Mouse (Mus musculus) gastrocnemius, postnatal 10 days (tissue): ENCODE measurements at regions not wholly inside any gene's neighbourhood (a gene's known extent, or its start where the extent isn't known, plus 50 kb on each side); places are given as distances from the start of the nearest gene placed in this dataset.

Source experiments
- DNase-seq: peaks from one replicate; pipeline ENCODE4 v3.0.0; 2021; ENCODE audit warnings: mixed read lengths

DNA sequence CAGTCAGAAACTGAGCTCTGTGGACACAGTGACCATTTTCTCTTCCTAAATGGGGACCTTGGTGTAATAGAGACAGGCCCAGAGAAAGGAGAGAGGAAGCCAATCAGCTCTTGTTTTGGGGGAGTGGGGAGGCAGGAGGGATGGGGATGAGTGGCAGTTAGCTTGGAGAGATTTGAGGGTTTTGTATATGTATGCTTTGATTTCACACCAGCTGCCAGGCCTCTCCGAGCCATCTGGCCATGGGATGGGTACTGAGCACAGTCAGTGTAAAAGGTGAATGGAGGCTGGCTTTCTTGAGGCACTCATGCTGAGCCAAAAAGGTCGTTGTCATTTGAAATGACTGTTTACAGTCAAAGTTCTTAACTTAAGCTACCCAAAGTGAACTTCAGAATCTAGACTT lies 295.2 kb upstream of the Gadl1 start:
- DNase-seq, result no peak

DNA sequence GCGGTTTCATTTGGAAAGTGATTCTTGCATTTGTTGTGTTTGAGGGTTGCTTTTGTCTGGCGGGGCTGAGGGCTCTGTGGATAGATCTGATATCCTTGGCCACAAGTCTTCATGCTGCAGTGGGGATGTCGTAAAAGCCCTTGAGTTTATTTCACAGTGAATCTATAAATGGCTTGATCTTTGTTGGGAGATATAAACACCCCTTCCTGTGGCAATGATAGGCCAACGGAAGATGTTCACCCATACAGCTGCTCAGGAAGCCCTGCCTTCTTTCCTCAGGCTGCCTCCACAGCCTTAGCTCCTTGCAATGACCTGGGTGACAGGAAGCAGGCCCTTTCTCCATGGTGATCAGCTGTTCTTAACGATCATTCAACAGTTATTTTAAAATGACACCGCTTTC lies 291.3 kb upstream of the Gadl1 start:
- no peak for DNase-seq

DNA sequence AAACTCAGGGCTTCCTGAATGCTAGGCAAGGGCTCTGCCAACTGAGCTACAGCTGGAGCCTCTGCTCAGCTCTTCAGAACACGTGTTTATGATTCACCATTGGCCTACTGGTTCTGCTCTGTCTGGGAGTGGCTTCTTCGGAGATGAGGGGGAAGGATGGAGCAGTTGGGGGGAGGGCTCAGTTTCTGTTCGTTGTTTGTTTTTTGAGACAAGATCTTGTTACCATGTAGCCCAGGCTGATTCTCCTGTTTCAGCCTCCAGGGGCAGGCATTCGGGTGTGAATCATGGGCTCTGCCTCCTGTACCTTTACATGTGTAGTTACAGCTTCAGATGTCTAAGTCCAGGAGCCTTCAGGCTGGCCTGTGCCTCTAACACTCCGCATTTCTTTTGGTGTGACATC lies 285.3 kb upstream of the Gadl1 start:
- no peak for DNase-seq

DNA sequence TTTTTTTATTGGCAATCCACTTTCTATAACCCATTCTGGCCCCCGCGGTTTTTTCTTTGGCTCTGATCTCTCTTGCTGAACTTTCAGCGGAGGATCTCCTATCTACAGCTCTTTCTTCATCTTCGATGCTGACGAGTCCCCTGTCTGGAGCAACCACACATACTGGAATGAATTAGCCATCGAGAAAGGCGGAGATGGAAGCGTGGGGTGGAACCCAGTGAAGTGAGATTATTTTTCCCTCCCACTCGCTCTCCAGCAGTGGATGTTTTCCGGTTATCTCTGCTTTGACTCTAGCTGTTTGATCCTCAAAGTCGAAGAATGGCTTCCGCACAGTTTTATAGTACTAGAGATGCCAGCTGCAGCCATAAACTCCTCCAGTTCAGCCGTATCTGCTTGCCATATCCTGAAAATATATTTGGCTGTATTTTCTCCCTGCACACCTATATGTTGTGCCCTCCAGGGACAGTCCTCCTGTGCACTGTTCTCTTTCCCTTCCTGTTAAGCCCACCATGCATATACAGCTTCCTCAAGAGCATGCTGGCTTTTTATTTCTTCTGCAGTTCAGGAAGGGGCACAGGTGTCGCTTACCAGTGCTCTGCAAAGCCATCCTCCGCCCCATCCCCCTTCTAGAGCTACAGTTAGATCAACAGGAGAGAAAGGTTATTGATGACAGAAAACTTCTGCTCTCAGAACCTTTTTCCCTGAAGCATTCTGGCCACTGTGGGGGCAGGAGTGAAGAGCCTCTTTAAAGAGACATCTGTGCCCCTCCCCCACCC lies 284.3 kb upstream of the Gadl1 start:
- no peak for DNase-seq

DNA sequence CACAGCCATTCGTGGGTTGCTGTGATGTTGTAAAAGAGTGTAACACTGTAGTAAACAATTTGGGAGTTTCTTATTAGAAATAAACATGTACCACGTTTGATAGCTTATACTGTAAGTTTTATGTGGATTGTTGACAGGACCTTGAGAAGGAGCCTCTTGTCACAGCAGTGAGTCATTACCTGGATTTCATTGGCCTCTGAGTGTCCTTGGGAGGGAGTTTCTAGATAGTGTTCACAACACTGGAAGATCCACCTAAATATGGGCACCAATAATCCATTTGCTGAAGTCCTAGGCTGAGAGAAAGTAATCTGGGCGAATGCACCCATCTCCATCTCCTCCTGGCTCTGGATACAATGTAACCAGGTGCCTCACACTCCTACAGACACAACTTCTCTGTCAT lies 281.7 kb upstream of the Gadl1 start:
- no peak for DNase-seq

DNA sequence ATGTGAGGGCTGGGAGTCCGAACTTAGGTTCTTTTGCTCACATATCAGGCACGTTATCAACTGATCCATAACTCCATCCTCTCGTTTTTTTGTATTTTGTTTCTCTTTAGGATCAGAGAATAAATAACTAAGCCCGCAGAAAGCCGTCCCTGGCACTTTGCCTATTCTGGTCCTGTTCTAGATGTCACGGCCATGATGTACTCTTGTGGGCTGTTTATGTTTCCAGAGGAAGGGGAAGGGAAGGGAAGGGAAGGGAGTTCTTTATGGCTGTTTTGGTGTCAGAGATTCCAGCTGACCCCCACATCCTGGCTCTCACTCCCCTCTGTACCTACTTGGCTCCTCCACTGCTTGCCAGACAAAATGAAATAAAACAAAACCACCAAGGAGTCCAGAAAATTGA lies 272.1 kb upstream of the Gadl1 start:
- DNase-seq, result no peak

DNA sequence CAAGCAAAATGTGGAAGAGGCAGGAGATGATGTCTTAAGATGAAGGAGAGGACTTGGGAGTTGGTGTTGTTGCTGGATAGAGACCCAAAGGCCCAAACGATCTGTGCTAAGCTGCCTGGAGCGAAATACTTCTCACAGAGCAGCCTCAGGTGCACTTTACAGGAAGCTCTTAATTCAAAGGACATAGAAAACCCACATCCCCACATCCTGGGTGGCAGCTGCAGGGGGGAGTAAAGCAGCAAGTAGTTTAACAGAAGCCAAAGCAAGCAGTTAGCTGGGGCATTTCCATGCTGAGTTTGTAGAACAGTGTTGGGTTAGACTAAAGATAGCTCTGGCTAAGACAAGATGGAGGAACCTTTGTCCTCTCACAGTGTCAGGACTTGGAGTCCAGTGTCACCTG lies 268.5 kb upstream of the Gadl1 start:
- no peak for DNase-seq

DNA sequence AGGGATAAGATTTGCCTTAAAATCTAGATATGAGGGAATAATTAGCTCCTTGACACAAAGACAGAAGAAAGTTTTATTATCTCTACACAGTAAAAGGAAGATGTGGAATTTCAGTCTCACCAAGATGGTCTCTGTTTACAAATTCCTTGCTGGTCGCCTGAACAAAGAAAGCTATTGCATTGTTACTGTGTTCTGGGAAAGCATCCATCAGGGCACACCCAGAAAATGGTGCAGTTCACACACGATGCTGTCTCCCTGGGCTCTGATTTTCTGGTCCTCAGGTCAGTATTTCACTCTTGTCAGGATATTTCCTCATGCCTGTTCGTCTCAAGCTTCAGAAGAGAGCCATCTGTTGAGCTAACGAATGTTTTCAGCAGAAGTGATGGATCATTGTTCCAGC lies 267.2 kb upstream of the Gadl1 start:
- DNase-seq, result no peak

DNA sequence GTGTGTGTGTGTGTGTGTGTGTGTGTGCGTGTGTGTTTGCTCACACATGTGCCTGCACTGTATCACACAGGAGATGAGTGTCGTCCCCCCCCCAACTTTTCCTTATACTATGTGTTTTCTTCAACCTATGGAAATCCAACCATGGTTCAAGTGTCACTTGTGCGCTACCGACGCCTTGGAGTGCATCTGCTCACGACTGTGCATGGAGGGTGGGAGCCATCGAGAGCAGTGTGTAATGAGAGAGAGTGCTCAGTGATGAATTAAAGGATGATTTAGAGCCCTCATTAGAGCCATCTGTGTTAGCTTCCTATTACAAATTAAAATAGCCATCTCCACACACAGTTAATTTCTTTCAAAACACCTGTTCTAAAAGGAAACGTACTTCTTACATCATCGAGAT lies 264.3 kb upstream of the Gadl1 start:
- no peak for DNase-seq

DNA sequence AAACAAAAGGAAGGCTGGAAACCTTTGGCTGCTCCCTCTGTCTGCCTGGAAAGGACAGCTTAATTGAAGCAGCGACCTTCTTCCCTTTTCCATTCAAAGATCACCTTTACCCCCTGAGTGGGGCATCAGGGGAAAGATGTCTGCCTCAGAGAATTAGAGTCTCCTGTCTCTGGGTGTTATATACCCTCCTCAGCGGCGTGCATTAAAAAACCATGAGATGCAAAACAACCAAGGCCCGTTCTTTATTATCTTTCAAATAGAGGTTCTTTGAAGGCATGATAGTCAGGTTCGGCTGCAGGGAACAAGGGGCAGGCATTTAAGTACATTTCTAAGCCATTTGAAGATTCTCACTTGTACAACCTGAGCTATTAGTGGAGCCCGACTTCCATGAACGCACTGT lies 263.0 kb upstream of the Gadl1 start:
- DNase-seq, result no peak

DNA sequence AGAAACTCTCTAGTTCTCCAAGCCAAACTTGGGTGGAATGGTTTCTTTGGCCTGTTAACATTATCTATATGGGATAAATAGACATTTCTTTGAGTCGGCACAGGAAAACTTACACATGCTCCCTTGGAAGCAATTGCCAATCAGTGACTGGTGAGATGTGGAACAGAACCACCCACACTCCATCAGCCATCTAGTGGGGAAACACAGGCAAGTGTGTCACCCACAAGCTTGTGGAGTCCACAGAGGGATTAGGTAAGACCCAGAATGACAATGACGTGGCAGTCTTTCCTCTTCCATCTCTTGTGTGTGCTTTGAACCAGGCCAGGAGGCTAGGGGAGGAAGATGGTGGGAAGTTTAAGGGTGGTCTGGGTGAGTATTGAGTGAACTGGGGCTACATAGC lies 257.5 kb upstream of the Gadl1 start:
- no peak for DNase-seq

DNA sequence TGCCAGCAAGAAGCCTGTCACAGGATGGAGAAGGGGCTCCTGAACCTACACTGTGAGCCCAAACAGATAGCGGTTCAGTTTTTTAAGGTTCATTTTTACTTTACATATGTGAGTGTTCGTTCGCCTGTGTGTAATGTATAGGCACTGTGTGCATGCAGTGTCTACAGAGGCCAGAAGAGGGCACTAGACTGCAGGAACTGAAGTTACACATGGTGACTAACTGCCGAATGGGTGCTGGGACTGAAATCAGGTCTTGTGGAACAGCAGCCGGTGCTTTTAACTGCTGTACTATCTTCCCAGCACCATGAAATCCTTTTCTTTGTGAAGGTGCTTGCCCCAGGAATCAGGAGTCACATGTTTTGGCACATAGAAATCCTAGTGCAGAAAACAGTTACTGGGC lies 256.1 kb upstream of the Gadl1 start:
- no peak for DNase-seq

DNA sequence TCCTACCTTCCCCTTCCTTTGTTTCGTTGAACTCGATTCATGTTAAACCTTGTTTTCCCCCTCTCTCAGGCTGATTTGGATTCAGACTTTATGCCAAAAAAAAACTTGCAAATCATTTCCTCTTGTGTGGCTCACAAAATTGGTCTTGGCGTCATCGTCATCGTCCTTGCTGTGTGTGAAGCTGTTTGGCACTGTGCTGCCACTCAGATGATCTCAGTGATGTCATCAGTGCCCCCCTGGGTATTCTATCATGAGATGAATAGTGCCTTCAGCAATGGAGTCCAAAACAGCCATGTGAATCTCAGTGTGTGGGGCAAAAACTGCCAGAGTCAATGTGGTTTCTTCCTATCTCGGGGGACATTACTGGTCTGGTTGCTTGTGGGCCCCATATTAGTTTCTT lies 254.3 kb upstream of the Gadl1 start:
- DNase-seq, result no peak

DNA sequence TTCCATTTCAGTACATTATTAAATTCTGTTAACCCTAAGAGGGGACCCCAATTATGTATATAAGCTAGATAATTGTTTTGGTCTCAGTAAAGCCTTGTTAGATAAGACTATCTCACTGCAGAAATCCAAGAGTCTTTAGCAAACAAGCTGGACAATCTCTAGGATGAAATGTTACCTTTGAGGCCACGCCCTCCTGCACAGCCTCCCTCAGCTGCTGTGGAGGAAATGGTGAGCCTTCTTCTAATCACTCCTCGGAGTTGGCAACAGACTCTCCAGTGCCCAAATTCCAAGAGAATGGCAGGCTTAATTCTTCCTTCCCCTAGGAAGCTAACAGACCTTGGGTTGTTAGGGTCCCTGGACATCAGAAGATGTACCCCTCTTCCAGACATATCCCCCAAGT lies 252.7 kb upstream of the Gadl1 start:
- DNase-seq, result no peak

DNA sequence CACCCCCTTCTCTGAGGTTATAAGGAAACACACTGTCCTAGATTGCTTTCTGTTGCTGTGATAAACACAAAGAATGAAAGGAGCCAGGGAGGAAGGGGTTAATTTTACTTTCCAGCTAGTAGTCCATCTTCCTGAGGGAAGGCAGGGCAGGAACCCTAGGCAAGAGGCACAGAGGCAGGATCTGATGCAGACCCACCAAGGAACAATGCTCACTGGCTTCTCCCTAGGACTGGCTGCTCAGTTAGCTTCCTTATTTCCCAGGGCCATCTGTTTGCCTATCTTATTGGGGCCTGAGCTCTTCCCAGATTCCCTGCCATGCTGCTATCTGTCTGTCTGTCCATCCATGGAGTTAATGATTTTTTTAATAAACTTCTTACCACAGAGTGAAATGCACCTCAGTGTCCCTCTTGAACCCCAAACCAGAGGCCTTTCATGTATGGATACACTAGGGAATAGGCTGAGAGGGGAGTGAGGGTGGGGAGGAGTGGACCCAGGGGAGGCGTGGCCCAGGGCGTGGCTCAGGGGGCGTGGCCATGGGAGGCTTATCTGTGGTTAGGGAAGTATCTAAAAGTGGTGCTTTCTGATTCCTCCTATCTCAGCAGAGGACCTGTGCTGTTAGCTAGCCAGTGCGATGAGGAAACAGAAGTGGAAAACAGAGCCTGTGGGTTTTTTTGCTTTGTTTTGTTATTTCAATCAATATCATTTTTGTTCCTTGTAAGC lies 252.1 kb upstream of the Gadl1 start:
- DNase-seq, result no peak

DNA sequence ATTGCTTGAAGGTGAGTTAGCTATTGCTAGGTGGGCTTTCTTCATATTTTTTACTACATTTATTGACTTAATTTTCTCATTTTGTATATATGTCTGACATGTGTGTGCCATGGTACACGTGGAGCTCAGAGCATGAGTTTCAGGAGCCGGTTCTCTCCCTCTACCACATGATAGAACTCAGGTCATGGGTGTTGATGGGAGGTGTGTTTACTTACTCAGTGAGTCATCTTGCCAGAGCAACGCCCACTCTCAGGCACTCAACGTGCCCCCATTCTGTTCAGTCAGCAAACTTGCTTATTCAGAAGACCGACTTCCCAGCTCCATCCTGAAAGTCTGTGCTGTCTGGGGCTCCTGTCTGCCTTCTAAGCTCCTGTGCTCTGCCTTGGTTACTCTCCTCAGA lies 250.8 kb upstream of the Gadl1 start:
- no peak for DNase-seq

DNA sequence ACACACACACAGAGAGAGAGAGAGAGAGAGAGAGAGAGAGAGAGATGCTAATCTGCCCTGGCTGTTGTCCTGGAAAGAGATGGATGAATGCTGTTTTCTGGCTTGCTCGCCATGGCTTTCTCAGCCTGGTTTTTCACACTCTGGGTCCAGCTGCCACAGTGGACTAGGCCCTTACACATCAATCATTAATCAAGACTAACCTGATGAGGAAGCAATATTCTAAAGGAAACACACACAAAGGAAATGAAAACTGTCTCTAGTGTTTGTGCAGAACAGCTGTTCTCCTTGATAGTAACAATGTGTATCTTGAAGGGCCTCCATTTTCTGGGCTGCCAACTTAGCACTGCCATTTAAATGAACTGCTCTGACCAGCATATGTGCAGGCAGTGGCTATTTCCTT lies 248.9 kb upstream of the Gadl1 start:
- DNase-seq, result no peak

DNA sequence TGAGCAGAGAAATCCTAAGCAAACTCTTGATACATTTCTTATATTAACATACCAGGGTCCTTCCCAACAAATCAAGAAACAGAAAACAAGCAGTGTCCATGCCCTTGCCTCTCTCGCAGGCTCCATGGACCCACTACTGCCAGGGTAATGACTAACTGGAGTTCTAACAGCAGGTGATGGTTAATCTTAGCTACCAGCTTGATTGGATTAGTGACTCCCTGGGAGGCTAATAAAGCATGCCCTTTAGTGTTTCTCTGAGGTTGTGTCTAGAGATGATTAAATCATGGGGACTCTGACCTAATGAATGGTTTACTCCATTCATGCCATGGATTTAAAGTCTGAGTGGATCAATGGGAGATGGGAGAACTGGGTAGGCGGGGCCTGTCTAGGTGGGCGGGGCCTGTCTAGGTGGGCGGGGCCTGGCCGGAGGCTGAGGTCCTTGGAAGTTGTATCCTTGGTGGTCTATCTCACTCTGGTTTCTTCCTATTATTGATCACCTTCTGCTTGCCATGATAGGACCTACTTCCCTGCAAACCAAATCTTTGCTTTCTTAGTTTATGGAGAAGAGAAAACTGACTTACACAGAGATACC lies 247.3 kb upstream of the Gadl1 start:
- DNase-seq, result no peak

DNA sequence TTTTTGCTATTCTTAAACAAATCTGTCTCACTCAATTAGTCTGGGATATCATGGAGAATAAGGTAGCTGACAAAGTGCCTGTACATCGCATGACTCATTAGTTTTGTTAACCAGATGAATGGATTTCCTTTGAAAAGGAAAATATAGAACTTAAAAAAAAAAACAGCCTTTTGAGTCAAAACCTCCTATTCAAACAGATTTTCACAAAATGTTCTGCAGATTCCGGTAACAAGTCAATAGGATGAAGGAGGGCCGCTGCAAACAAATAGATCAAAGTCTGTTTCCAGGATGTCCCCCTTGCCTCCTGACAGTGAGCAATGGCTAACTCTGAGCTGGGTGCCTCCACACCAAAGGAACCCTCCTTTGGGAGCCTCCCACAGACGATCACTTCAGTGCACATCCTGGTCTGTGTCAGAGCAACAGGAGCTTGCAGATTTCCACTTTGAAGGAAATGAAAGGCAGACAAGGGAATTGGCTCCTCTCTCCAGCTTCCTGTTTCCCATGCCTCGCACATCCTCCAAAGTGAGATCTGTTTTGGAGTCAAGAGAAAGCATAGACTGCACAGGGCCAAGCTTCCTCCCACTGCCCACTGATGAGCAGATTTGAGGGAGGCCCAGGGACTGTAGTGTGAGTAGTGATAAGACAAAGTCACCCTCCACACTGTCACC lies 243.8 kb upstream of the Gadl1 start:
- DNase-seq, result no peak

DNA sequence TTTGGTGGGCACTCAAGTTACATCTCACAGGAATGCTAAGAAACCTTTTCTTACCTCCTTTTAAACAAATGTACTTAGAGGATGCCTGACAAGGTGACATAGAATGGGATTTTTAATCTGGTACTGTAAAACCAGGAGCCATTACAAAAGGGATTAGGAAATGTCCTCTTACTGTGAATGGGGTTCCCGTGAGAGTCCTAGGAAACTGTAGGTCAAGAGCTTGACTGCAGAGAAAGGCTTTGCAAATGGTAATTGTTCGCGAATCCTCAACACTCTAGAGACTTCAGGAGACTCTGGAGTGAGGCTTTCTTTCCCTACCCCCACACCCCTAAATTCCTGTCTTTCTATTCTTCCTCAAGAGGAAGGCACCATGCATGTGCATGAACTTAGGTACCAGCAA lies 242.7 kb upstream of the Gadl1 start:
- no peak for DNase-seq

DNA sequence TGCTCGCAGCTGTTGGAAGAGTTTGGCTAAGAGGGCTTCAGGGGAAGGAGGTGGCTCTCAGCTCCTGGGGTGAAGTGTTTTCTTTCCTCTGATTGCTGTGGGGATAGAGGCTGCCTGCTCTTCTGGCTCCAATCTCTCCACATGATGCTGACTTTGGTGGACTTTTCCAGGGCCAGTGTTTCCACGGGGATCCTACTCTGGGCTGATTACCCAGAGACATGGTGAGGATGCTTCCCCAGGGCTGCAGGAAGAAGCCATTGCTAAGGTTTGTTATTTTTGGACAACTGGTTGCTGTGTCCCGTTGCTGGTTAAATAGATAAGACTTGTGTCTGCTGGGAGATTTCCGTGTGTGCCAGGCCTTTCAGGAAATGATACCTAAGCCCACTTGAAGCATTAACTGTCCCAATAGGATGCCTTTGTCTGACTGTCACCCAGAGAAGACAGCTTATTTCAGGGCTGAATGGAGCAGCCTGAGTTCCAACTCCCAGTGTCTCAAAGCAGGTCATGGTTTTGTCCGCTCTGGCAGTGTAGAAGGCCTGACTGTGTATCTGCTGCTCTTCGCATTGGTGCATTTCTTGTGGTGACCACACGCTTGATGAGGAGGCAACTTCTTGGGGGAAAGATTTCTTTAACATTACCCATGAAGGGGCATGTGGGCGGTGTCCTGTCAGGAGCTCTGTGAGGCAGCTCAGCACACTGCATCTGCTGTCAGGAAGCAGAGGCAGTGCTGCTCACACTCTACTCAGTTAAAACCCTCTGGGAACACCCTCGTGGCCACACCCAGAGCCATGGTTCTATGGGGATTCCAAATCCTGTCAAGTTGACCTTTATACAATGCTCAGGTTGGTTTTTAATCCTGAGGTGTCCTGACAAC lies 228.3 kb upstream of the Gadl1 start:
- no peak for DNase-seq

DNA sequence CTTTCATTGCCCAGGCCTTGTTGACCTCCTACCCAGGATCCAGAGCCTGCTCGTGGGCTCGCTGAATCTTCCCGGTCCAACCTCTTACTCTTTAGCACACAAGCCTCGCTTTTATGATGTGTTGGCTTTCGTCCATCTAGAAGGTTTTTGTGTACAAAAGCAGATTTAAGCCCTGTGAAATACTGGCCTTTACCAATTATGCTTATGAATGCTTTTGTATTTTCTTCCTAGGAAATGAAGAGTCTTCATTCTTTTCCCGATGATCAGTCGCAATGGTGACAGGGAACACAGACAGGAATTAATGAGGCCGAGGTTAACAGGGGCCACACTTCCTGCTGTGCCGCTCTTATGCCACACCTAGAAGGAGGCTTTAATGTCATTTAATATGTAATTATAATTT lies 227.4 kb upstream of the Gadl1 start:
- DNase-seq, result no peak
